Mouse (Mus musculus): ENCODE results near the gene Gdf15. TPM values are rescaled to one million over a fixed set of nuclear protein-coding genes. Genes with fewer than 3 reads are reported as not detected.

Gdf15 gene
- polyA plus RNA-seq, 1 experiment from 2014 or later: 0.20 TPM

GRCm38 (mm10) chr8:70659604-70660272 is 27.5 kb upstream of the Gdf15 start:
- Histone ChIP-seq H3K27me3 (replicated peaks; ENCODE audit: control insufficient read depth, insufficient read depth, low read length) (no peaks in the 10 kb centered on the region), H3K27ac (ENCODE audit: low read length) (peak overlapping the region; percentile 45; the same call in 1 of the 2 replicates), H3K4me3 (replicated peaks; ENCODE audit: low read length) (peak overlapping the region; percentile 63), H3K9me3 (ENCODE audit: control insufficient read depth, low read length) (no peaks in the 10 kb centered on the region), H3K4me1 (replicated peaks; ENCODE audit: control insufficient read depth, insufficient read depth, low read length) (peaks cover 33% of the 10 kb centered on the region), H3K36me3 (ENCODE audit: control insufficient read depth, insufficient read depth) (no peaks in the 10 kb centered on the region), H3K4me2 (ENCODE audit: low read length) (peak overlapping the region; percentile 85), H3K9ac (replicated peaks; ENCODE audit: low read depth, low read length) (peak overlapping the region; percentile 77)
- under 1% methylated on average over 44 of the region's 44 CpGs for WGBS
- peak; percentile 92 for ATAC-seq

DNA sequence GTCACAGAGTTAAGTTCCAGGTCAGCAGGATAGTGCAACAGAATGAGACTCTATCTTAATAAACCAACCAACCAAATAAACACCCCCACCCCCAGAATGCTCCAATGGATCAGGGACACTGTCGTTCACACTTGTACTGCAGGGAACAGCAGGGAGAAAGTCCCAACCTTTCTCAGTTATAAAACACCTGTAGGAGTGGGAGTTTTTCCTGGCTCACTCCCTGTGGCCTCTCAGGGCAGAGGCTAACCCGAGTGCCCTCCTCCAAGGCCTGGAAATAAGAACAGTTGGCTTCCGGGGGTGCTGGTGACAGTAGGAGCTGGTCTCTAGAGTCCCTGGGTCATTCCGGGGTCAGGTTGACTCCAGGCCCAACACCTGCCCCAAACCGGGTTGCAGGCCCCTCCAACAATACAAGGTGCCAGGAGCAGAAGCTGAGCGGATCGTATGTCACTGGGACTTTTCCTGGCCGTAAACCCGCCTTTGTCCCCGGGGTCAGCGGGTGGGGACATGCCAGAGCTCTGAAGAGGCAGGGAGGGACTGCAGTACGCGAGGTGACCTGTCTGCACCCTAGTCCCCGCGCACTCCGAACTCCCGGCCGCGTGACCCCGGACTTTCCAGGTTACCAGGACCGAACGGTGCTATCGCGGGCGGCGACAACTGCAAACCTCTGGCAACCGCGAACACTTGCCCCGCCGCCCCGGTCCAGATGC is 26.8 kb upstream of the Gdf15 start:
- Histone ChIP-seq H3K4me3 (replicated peaks; ENCODE audit: low read length) (peak overlapping the region; percentile 63), H3K9me3 (ENCODE audit: control insufficient read depth, low read length) (no peaks in the 10 kb centered on the region), H3K27me3 (replicated peaks; ENCODE audit: control insufficient read depth, insufficient read depth, low read length) (no peaks in the 10 kb centered on the region), H3K27ac (ENCODE audit: low read length) (0 out of 2 replicates have a peak overlapping the region, but pooled peaks have one; percentile 0), H3K9ac (replicated peaks; ENCODE audit: low read depth, low read length) (peak overlapping the region; percentile 77), H3K4me2 (ENCODE audit: low read length) (peak overlapping the region; percentile 85), H3K36me3 (ENCODE audit: control insufficient read depth, insufficient read depth) (no peaks in the 10 kb centered on the region), H3K4me1 (replicated peaks; ENCODE audit: control insufficient read depth, insufficient read depth, low read length) (peaks cover 33% of the 10 kb centered on the region)
- no peak for ATAC-seq
- 2% methylated on average over 31 of the region's 31 CpGs for WGBS

DNA sequence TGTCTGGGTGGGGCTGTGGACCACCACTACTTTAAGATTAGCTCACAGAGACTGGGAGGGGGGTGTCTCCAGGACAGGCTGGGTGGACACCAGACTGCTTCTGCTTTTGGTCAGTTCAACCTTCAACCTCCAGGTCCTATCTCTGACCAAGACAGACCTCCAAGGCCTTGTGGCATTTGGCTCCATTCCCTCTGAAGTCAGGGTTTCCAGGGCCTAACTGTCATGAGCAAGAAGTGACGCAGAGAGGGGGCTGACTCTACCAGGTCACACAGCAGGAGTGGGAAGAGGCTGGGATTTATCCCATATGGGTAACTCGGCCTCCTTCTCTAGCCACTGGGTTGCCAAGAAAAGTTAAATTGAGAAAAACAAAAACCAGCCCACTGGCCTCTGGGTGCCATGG is 25.5 kb upstream of the Gdf15 start:
- peaks cover 33% of the 10 kb centered on the region for H3K4me1 ChIP-seq (replicated peaks; ENCODE audit: control insufficient read depth, insufficient read depth, low read length)
- H3K9ac ChIP-seq (replicated peaks; ENCODE audit: low read depth, low read length): no peak overlapping the region
- no peak for ATAC-seq
- H3K4me2 ChIP-seq (ENCODE audit: low read length): peak overlapping the region; percentile 85; the same call in 1 of the 2 replicates
- H3K27me3 ChIP-seq (replicated peaks; ENCODE audit: control insufficient read depth, insufficient read depth, low read length): no peaks in the 10 kb centered on the region
- peak overlapping the region; percentile 5; the same call in 1 of the 2 replicates for H3K27ac ChIP-seq (ENCODE audit: low read length)
- no peaks in the 10 kb centered on the region for H3K9me3 ChIP-seq (ENCODE audit: control insufficient read depth, low read length)
- H3K4me3 ChIP-seq (replicated peaks; ENCODE audit: low read length): no peak overlapping the region
- H3K36me3 ChIP-seq (ENCODE audit: control insufficient read depth, insufficient read depth): no peaks in the 10 kb centered on the region
- 85% methylated on average over 2 of the region's 2 CpGs for WGBS

- H3K9me3 ChIP-seq (ENCODE audit: control insufficient read depth, low read length): no peaks in the 10 kb centered on the region
- no peak overlapping the region for H3K4me3 ChIP-seq (replicated peaks; ENCODE audit: low read length)
- H3K4me2 ChIP-seq (ENCODE audit: low read length): no peak overlapping the region
- H3K27me3 ChIP-seq (replicated peaks; ENCODE audit: control insufficient read depth, insufficient read depth, low read length): no peaks in the 10 kb centered on the region
- peaks cover 33% of the 10 kb centered on the region for H3K4me1 ChIP-seq (replicated peaks; ENCODE audit: control insufficient read depth, insufficient read depth, low read length)
- WGBS: 94% methylated on average over 3 of the region's 3 CpGs
- H3K9ac ChIP-seq (replicated peaks; ENCODE audit: low read depth, low read length): no peak overlapping the region
- H3K27ac ChIP-seq (ENCODE audit: low read length): peak overlapping the region; percentile 75; the same call in 1 of the 2 replicates
- H3K36me3 ChIP-seq (ENCODE audit: control insufficient read depth, insufficient read depth): no peaks in the 10 kb centered on the region
- ATAC-seq: no peak
Observed at GRCm38 (mm10) chr8:70657214-70657613, 25.0 kb upstream of the Gdf15 start.

DNA sequence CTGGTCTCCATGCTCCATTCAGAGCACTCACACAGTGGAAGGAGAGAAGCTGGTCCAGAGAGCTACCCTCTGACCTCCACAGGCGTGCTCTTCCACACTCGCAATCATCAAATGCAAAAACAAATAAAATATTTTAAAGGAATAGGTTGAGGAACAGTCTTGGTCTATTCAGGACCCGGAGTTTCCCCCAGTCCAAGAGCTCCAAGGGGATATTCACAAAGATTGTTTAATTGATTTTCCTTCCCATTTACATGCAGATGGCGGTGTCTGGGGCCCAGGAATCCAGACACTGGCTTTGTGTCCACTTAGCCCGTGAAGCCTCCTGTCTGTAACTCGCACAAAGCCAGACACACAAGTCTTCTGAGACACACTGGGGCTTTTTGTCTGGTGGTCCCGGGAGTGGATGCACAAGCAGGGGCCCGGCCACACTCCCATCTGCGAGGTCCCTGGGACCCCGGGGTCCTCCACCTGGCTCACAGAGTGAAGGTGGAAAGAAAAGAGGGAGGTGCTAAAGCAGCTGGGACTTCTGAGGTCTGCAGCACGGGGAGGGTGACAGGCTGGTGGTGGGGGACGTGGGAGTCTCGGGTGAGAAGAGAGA is 24.0 kb upstream of the Gdf15 start:
- Histone ChIP-seq H3K4me2 (ENCODE audit: low read length) (peak overlapping the region; percentile 13; the same call in 1 of the 2 replicates), H3K9ac (replicated peaks; ENCODE audit: low read depth, low read length) (no peak overlapping the region), H3K27ac (ENCODE audit: low read length) (peak overlapping the region; percentile 75), H3K27me3 (replicated peaks; ENCODE audit: control insufficient read depth, insufficient read depth, low read length) (no peaks in the 10 kb centered on the region), H3K36me3 (ENCODE audit: control insufficient read depth, insufficient read depth) (no peaks in the 10 kb centered on the region), H3K9me3 (ENCODE audit: control insufficient read depth, low read length) (no peaks in the 10 kb centered on the region), H3K4me3 (replicated peaks; ENCODE audit: low read length) (no peak overlapping the region), H3K4me1 (replicated peaks; ENCODE audit: control insufficient read depth, insufficient read depth, low read length) (peaks cover 33% of the 10 kb centered on the region)
- 9% methylated on average over 13 of the region's 13 CpGs for WGBS
- peak; percentile 5; the same call in 1 of the 2 replicates for ATAC-seq

- Histone ChIP-seq H3K4me2 (ENCODE audit: low read length) (no peak overlapping the region), H3K9me3 (ENCODE audit: control insufficient read depth, low read length) (no peaks in the 10 kb centered on the region), H3K4me3 (replicated peaks; ENCODE audit: low read length) (no peak overlapping the region), H3K4me1 (replicated peaks; ENCODE audit: control insufficient read depth, insufficient read depth, low read length) (peaks cover 32% of the 10 kb centered on the region), H3K27me3 (replicated peaks; ENCODE audit: control insufficient read depth, insufficient read depth, low read length) (no peaks in the 10 kb centered on the region), H3K36me3 (ENCODE audit: control insufficient read depth, insufficient read depth) (0 out of 2 replicates have a peak, but pooled peaks cover under 1% of the 10 kb centered on the region), H3K27ac (ENCODE audit: low read length) (peak overlapping the region; percentile 75; the same call in 1 of the 2 replicates), H3K9ac (replicated peaks; ENCODE audit: low read depth, low read length) (no peak overlapping the region)
- 10% methylated on average over 2 of the region's 2 CpGs for WGBS
- no peak for ATAC-seq
Observed at GRCm38 (mm10) chr8:70655469-70655868, 23.2 kb upstream of the Gdf15 start.

GRCm38 (mm10) chr8:70654121-70654520 is 21.9 kb upstream of the Gdf15 start:
- no peaks in the 10 kb centered on the region for H3K9me3 ChIP-seq (ENCODE audit: control insufficient read depth, low read length)
- H3K4me3 ChIP-seq (replicated peaks; ENCODE audit: low read length): no peak overlapping the region
- no peak overlapping the region for H3K27ac ChIP-seq (ENCODE audit: low read length)
- H3K4me1 ChIP-seq (replicated peaks; ENCODE audit: control insufficient read depth, insufficient read depth, low read length): peaks cover 29% of the 10 kb centered on the region
- 0 out of 2 replicates have a peak, but pooled peaks cover 2% of the 10 kb centered on the region for H3K36me3 ChIP-seq (ENCODE audit: control insufficient read depth, insufficient read depth)
- H3K4me2 ChIP-seq (ENCODE audit: low read length): no peak overlapping the region
- no peaks in the 10 kb centered on the region for H3K27me3 ChIP-seq (replicated peaks; ENCODE audit: control insufficient read depth, insufficient read depth, low read length)
- H3K9ac ChIP-seq (replicated peaks; ENCODE audit: low read depth, low read length): no peak overlapping the region
- 86% methylated on average over 1 of the region's 1 CpGs for WGBS
- no peak for ATAC-seq

GRCm38 (mm10) chr8:70653226-70653625 is 21.0 kb upstream of the Gdf15 start:
- Histone ChIP-seq H3K4me1 (replicated peaks; ENCODE audit: control insufficient read depth, insufficient read depth, low read length) (peaks cover 24% of the 10 kb centered on the region), H3K36me3 (ENCODE audit: control insufficient read depth, insufficient read depth) (0 out of 2 replicates have a peak, but pooled peaks cover 2% of the 10 kb centered on the region), H3K27me3 (replicated peaks; ENCODE audit: control insufficient read depth, insufficient read depth, low read length) (no peaks in the 10 kb centered on the region), H3K4me3 (replicated peaks; ENCODE audit: low read length) (no peak overlapping the region), H3K9me3 (ENCODE audit: control insufficient read depth, low read length) (no peaks in the 10 kb centered on the region), H3K27ac (ENCODE audit: low read length) (peak overlapping the region; percentile 10; the same call in 1 of the 2 replicates), H3K9ac (replicated peaks; ENCODE audit: low read depth, low read length) (no peak overlapping the region), H3K4me2 (ENCODE audit: low read length) (no peak overlapping the region)
- ATAC-seq: no peak
- WGBS: 51% methylated on average over 2 of the region's 2 CpGs

DNA sequence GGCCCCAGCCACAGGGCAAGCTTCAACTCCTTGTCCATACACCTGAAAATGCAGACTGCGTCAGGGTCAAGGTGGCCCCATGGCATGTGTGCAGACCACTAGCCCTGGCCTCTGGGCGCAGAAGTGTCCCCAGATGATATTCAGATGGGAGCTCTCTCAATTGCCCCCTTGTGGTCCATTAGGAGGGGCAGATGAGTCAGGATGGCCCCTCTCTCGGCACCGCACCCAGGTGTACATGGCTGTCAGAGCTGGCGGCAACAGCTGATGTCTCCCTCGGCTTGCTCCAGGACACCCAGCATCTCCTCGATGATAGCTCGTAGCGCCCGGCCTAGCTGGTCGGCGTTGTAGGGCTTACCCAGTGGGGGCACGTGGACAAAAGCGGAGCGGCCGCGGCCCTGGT is 18.1 kb upstream of the Gdf15 start:
- H3K27ac ChIP-seq (ENCODE audit: low read length): no peak overlapping the region
- 0 out of 2 replicates have a peak, but pooled peaks cover 2% of the 10 kb centered on the region for H3K36me3 ChIP-seq (ENCODE audit: control insufficient read depth, insufficient read depth)
- H3K4me1 ChIP-seq (replicated peaks; ENCODE audit: control insufficient read depth, insufficient read depth, low read length): peaks cover 10% of the 10 kb centered on the region
- 95% methylated on average over 17 of the region's 17 CpGs for WGBS
- H3K9ac ChIP-seq (replicated peaks; ENCODE audit: low read depth, low read length): no peak overlapping the region
- no peak overlapping the region for H3K4me2 ChIP-seq (ENCODE audit: low read length)
- no peak overlapping the region for H3K4me3 ChIP-seq (replicated peaks; ENCODE audit: low read length)
- H3K27me3 ChIP-seq (replicated peaks; ENCODE audit: control insufficient read depth, insufficient read depth, low read length): no peaks in the 10 kb centered on the region
- ATAC-seq: no peak
- H3K9me3 ChIP-seq (ENCODE audit: control insufficient read depth, low read length): no peaks in the 10 kb centered on the region
